Mouse (Mus musculus) heart, postnatal 25 days (tissue): ENCODE measurements around the gene Pbld1. TPM values are rescaled to one million over a fixed set of nuclear protein-coding genes. Genes with fewer than 3 reads are reported as not detected.
"Not testable (repeated sequence)": the region's sequence is repeated elsewhere in the genome, so short reads cannot be mapped to it uniquely, and the experiment has no call there.

Source experiments
- DNase-seq: peaks from one replicate; pipeline ENCODE4 v3.0.0; 2022; ENCODE audit warnings: low spot score
- intact Hi-C: fragments of 180-260 bp; cut with DNase I; formaldehyde crosslinking; loops from one replicate; pipeline ENCODE4 v1.15.1; 2025
- total RNA-seq, 2 experiments: library from RNA; stranded (reverse); gene quantifications; 2 replicates each; pipeline ENCODE4 v1.2.3; 2021

Gene Pbld1
- total RNA-seq, 2 experiments from 2014 or later, result 1.1 to 1.4 TPM

DNA sequence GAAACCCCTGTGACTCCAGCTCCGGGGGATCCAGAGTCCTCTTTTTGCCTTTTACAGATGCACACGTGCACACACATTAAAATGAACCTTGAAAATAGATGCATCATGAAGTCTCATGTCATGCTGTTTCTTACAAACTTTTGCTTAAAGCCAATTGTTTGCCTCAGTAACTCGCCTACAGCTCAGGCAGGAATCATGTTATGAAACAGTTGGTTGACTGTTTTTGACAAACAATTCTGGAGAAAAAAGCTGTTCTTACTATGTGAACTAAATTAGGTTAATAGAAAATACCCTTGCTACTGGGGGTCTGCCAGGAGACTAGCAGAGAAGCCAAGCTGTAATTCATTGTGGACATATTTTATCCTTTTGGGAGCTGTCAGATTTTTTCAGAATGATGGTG, 27.0 kb upstream of the Pbld1 start:
- intact Hi-C loops, result no loop called here
- no peak for DNase-seq

DNA sequence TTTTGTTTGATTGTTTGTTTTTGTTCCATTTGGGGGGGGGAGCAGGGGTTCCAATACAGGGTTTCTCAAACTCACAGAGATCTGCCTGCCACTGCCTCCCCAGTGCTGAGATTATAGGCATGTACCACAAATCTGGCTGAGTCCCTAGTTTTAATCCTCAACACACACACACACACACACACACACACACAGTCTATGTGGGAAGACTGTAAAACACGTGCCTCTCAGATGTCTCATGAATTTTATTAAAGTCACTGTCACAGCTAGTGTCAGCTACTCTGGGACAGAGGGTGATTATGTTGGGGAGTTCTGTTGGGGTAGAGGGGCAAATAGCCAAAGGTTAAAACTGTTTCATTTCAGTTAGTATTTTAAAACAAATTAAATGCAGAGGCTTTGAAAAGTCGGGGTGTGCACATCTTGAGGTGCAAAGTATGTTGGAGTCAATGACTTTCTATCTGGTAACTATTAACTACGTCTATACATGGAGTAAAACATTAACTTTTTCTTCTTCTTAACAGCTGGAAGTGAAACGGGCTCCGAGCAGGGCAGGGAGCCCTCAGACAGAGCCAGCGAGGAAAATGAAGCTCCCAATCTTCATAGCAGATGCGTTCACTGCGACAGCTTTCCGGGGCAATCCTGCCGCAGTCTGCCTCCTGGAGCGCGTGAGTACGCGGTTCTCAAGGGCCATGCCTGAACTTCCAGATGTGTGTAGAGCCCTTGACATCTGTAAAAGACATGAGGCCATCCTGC, 21.2 kb upstream of the Pbld1 start:
- DNase-seq, result no peak
- intact Hi-C loops, result no loop called here

GRCm38 (mm10) chr10:63039867-63040628, 19.9 kb upstream of the Pbld1 start:
- DNase-seq, result no peak

DNA sequence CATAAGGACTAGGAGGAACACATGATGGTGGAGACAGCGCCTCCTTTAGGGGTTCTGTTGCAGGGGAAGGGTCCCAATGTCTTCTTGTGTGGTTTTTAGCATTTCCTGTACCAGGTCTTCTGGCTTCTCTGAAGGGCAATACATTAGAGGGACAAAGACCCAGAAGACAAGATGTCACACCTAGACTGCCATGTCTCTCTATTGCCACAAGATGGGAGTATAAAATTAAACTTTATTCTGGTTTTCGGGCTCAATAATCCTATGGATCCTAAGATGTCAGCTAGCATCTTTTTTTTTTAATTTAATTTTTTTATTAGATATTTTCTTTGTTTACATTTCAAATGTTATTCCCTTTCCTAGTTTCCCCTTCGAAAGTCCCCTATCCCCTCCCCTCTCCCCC, 16.8 kb upstream of the Pbld1 start:
- no peak for DNase-seq
- intact Hi-C loops, result no loop called here

More at GRCm38 (mm10) chr10:63039867-63040628, 19.9 kb upstream of the Pbld1 start:
- intact Hi-C loops, result no loop called here

GRCm38 (mm10) chr10:63047751-63048150, 12.2 kb upstream of the Pbld1 start:
- DNase-seq, result no peak
- intact Hi-C loops, result no loop called here

GRCm38 (mm10) chr10:63049106-63049505, 10.9 kb upstream of the Pbld1 start:
- intact Hi-C loops, result no loop called here
- no peak for DNase-seq

DNA sequence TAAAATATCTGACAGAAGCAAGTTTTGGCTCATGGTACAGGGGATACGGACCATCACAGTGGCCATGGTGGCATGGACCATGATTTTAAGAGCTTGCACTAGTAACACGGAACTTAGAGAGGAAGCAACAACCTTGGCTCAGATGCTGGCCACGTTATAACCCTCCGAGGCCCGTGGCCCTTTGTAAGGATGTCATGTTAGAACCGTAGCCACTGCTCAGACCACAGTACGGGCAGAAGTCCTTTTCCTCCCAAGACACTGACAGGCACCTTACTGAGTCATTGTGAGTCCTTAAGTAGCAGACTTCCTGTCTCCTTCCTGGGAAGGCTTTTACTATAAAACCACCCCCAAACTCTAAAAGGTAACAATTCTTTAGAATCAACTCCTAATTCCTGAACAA, 8.7 kb upstream of the Pbld1 start:
- intact Hi-C loops, result no loop called here
- DNase-seq, result no peak

GRCm38 (mm10) chr10:63052011-63052410, 8.0 kb upstream of the Pbld1 start:
- no peak for DNase-seq
- intact Hi-C loops, result no loop called here

DNA sequence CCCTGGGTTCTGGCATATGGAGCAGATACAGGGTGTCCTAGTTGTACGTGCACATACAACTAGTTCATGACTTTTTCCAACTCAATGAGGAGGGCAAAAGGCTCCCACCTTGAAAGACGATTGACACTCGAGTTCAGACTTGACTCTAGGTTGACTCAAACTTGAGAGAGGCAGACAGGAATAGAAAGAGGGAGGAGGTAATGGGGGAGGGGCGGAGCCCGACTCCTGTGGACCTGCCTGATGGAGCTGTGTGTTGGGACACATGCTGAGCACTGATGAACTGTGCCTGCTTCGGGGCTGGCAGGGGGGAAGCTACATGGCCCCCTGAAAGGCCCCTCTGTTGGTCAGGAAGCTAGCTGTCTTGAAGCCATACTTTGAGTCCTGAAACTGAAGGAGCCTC, 7.0 kb upstream of the Pbld1 start:
- no peak for DNase-seq
- intact Hi-C loops, result no loop called here

- intact Hi-C loops, DNase-seq: not testable (repeated sequence)
Observed at GRCm38 (mm10) chr10:63054071-63054470, 5.9 kb upstream of the Pbld1 start.

GRCm38 (mm10) chr10:63054586-63054985, 5.4 kb upstream of the Pbld1 start:
- DNase-seq, result no peak
- intact Hi-C loops, result no loop called here

- intact Hi-C loops, result no loop called here
- peak; percentile 12 for DNase-seq
Observed at GRCm38 (mm10) chr10:63056966-63057750, 2.8 kb upstream of the Pbld1 start.

DNA sequence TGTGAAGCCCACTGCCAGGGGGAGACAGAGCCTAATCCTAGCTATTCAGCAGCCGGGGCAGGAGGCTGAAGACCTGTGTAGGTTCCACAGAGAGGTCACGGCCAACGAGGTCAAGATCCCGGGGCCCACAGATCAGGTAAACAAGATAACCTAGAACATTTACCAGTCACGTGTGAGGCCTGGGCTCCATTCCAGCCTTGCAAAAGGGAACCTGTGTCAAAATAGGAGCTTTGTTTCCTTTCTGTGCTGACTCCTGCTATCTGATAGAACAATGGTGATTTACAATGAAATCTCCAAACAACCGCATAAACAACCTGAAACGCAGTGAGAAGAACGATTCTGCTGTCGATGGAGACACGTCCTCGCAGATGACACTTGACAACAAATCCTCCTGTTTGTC, 444 bp downstream of the Pbld1 start:
- DNase-seq, result peak; percentile 16
- intact Hi-C loops, result loop anchor here (10.0 kb wide), 1 partner anchor 246 kb away; no protein-coding TSS in a partner anchor

GRCm38 (mm10) chr10:63061266-63061665, 1.3 kb downstream of the Pbld1 start:
- DNase-seq, result no peak
- intact Hi-C loops, result loop anchor here (10.0 kb wide), 1 partner anchor 246 kb away; no protein-coding TSS in a partner anchor

DNA sequence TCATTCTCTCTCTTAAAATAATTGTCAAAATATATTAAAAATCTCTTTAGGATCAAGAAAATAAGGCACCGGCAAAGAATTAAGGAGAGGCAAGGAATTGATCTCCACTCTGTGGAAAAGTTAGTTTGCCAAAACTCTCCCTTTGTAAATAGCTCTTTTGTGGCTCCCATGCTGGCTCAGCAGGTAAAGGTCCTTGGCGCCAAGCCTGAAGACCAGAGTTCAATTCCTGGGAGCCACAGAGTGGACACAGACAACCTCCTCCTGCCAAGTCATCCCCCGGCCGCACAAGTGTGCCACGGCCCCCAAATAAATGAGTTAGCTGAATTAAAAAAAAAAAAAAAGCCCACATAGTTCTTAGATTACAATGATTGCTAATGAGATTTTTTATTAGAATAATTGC, 2.7 kb downstream of the Pbld1 start:
- DNase-seq, result no peak
- intact Hi-C loops, result loop anchor here (10.0 kb wide), 1 partner anchor 248 kb away; no protein-coding TSS in a partner anchor

- intact Hi-C loops, result loop anchor here (10.0 kb wide), 1 partner anchor 249 kb away; no protein-coding TSS in a partner anchor
- no peak for DNase-seq
Observed at GRCm38 (mm10) chr10:63063365-63063764, 3.4 kb downstream of the Pbld1 start.

GRCm38 (mm10) chr10:63064516-63064915, 4.6 kb downstream of the Pbld1 start:
- intact Hi-C loops, result loop anchor here (10.0 kb wide), 1 partner anchor 250 kb away; no protein-coding TSS in a partner anchor
- no peak for DNase-seq

DNA sequence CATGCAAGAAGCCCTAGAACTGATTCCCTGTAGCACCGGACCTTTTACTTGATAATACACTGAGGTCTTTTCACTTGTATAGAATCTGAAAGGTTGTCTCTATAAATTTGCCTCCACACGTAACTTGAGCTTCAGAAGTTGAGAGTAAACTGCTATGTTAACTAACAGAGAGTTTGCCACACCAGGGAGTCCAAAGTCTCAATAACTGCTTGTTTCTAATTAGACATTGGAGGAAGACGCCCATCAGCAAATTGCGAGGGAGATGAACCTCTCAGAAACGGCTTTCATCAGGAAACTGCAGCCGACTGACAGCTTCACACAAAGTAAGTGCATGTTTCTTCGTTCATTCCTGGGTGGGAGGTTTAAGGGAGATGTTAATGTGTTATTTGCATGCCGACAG, 5.6 kb downstream of the Pbld1 start:
- intact Hi-C loops, result loop anchor here (5.0 to 10.0 kb wide), 2 partner anchors 83 to 251 kb away; partner anchors contain the start of gene Rufy2
- no peak for DNase-seq

- intact Hi-C loops, result loop anchor here (1.0 to 10.0 kb wide), 4 partner anchors 24 to 251 kb away; partner anchors contain the start of genes Hnrnph3, Pbld2 and Rufy2
- peak; percentile 31 for DNase-seq
Observed at GRCm38 (mm10) chr10:63065988-63066387, 6.0 kb downstream of the Pbld1 start.

- DNase-seq, result no peak
- intact Hi-C loops, result no loop called here
Observed at GRCm38 (mm10) chr10:63086304-63086703, 26.3 kb downstream of the Pbld1 start.
